Mouse (Mus musculus) cerebellum, adult 9-11 months (tissue): Measurements from ENCODE around the gene Zfp784.

Experiments
- DNase-seq: peaks from one replicate; pipeline ENCODE4 v3.0.0; 2022

Gene Zfp784

GRCm38 (mm10) chr7:5057381-5057780, 19.1 kb upstream of the Zfp784 start:
- no peak for DNase-seq

GRCm38 (mm10) chr7:5056651-5057263, 18.5 kb upstream of the Zfp784 start:
- peak; percentile 78 for DNase-seq

GRCm38 (mm10) chr7:5053456-5054179, 15.4 kb upstream of the Zfp784 start:
- peak; percentile 50 for DNase-seq

- DNase-seq, result peak; percentile 62
Measured at GRCm38 (mm10) chr7:5052931-5053343, 14.7 kb upstream of the Zfp784 start.

GRCm38 (mm10) chr7:5052438-5052837, 14.2 kb upstream of the Zfp784 start:
- DNase-seq, result no peak

GRCm38 (mm10) chr7:5051193-5052192, 13.2 kb upstream of the Zfp784 start, which contains the start of gene Zfp580:
Zfp580 (plus strand) TSS chr7:5051538.
- peak; percentile 86 for DNase-seq

- peak; percentile 34 for DNase-seq
Measured at GRCm38 (mm10) chr7:5047313-5047712, 9.1 kb upstream of the Zfp784 start.

- no peak for DNase-seq
Measured at GRCm38 (mm10) chr7:5046112-5046511, 7.9 kb upstream of the Zfp784 start.

GRCm38 (mm10) chr7:5044981-5045380, 6.7 kb upstream of the Zfp784 start:
- no peak for DNase-seq

- no peak for DNase-seq
Measured at GRCm38 (mm10) chr7:5038940-5039339, 694 bp upstream of the Zfp784 start.

GRCm38 (mm10) chr7:5037467-5037866, 779 bp downstream of the Zfp784 start:
- DNase-seq, result no peak

GRCm38 (mm10) chr7:5037026-5037425, 1.2 kb downstream of the Zfp784 start:
- peak; percentile 37 for DNase-seq

GRCm38 (mm10) chr7:5036136-5036535, 2.1 kb downstream of the Zfp784 start:
- peak; percentile 43 for DNase-seq

GRCm38 (mm10) chr7:5035628-5036027, 2.6 kb downstream of the Zfp784 start:
- peak; percentile 39 for DNase-seq

- DNase-seq, result no peak
Measured at GRCm38 (mm10) chr7:5033818-5034217, 4.4 kb downstream of the Zfp784 start, which contains the start of gene 4632433K11Rik. 4632433K11Rik (plus strand) TSS chr7:5034118.

- peak; percentile 25 for DNase-seq
Measured at GRCm38 (mm10) chr7:5031496-5031895, 6.8 kb downstream of the Zfp784 start.

GRCm38 (mm10) chr7:5030554-5031275, 7.5 kb downstream of the Zfp784 start:
- DNase-seq, result peak; percentile 32

- peak; percentile 10 for DNase-seq
Measured at GRCm38 (mm10) chr7:5029946-5030345, 8.3 kb downstream of the Zfp784 start.

GRCm38 (mm10) chr7:5029543-5029942, 8.7 kb downstream of the Zfp784 start:
- DNase-seq, result peak; percentile 29

- no peak for DNase-seq
Measured at GRCm38 (mm10) chr7:5021197-5021596, 17.0 kb downstream of the Zfp784 start.

- peak; percentile 73 for DNase-seq
Measured at GRCm38 (mm10) chr7:5020685-5021084, 17.6 kb downstream of the Zfp784 start.

- DNase-seq, result peak; percentile 99
Measured at GRCm38 (mm10) chr7:5020000-5020681, 18.1 kb downstream of the Zfp784 start, which contains the start of the genes Zfp865 and Ccdc106. Zfp865 (plus strand) TSS chr7:5020376. Ccdc106 (plus strand) TSS chr7:5020553.
